Mouse (Mus musculus): Measurements from ENCODE around the gene Dnajc15.

GRCm38 (mm10) chr14:77867601-77868000 is 7.3 kb downstream of the Dnajc15 start:
- no peak for TF ChIP-seq CTCF (IDR thresholded peaks at IDR 0.05; ENCODE audit: borderline replicate concordance, insufficient read depth, low read length)
- TF ChIP-seq POLR2A (IDR thresholded peaks at IDR 0.05; ENCODE audit: low read depth, low read length) = no peak

Data from embryonic fibroblast, embryonic 13.5 days (primary cell).